2 mouse cellular contexts compared by ENCODE assay signal in genomic region chr11:23698526-23698925, GRCm38 (mm10).
A peak's percentile ranks its signal among the peaks of the same experiment; 100 is the strongest.
TF ChIP-seq lines count a peak whose summit lies in the region.

No protein-coding gene starts in this region.

TF ChIP-seq in CH12.LX, 34 proteins besides CTCF, POLR2A, EP300 and RAD21:
- TF ChIP-seq SMC3 (IDR thresholded peaks at IDR 0.05; ENCODE audit: low read depth, low read length): no peak
- TF ChIP-seq ZNF384 (IDR thresholded peaks at IDR 0.05; ENCODE audit: low read depth, low read length): no peak

TF ChIP-seq in MEL, 35 proteins besides CTCF, POLR2A, EP300 and RAD21:
- TF ChIP-seq CHD1 (IDR thresholded peaks at IDR 0.05; ENCODE audit: low read depth, low read length) (no peak), GATA1 (IDR thresholded peaks at IDR 0.05; ENCODE audit: low read depth, low read length) (peak; percentile 69), RCOR1 (IDR thresholded peaks at IDR 0.05; ENCODE audit: low read depth, low read length) (no peak)
